Mouse (Mus musculus) CD4-positive, CD25-positive, alpha-beta regulatory T cell, adult 2 months (primary cell): ENCODE measurements around the gene Rab37.

ENCODE experiments used
- DNase-seq: peaks from one replicate; pipeline ENCODE4 v3.0.0-alpha.2; 2012; ENCODE audit warnings: low read depth, low spot score

The Rab37 gene

DNA sequence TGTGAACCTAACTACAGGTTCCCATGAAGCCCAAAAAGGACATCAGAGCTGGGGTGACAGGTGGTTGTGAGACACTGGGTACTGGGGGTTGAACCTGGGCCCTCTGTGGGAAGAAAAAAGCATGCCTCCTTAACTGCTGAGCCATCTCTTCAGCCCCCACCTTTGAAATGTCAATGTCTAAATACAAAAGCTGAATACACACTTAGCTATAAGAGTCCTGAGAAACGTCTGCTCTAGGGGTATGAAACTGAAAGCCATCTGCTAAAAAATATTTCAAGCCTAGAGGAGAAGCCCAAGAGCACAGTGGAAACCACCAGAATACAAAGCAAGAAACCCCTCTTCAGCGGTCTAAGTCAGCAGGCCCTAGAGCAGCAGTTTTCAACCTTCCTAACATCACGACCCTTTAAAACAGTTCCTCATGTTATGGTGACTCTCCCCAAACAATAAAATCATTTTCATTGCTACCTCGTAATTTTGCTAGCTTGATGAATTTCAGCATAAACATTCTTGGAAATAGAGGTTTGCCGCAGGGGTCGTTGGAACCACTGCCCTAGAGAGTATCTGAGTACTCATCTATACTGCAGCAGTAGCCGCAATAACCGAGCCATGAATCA is 40.6 kb downstream of the Rab37 start:
- DNase-seq = peak; percentile 18

DNA sequence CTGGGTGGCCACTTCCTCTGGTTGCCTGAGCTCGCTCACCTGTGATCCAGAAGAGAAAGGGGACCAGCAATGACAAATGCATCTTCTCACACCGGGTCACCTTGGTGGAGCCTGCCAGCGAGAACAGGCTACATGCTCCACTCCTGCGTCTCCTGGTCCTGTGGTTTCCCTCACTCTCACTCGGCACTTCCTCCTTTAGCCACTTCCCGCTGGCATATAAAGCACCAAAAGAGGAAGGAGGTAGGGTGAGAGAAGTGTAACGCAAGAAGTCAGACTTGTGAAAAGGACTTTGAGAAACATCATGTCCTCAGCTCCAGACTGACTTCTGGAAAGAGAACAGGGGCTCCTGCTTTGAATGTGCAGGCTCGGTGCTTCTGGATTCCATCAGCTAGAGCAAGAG is 42.6 kb downstream of the Rab37 start, which contains the start of gene Cd300lf:
TSS of gene Cd300lf (minus strand) at position 193 of the 400 bp plus-strand sequence.
- DNase-seq = peak; percentile 32

DNA sequence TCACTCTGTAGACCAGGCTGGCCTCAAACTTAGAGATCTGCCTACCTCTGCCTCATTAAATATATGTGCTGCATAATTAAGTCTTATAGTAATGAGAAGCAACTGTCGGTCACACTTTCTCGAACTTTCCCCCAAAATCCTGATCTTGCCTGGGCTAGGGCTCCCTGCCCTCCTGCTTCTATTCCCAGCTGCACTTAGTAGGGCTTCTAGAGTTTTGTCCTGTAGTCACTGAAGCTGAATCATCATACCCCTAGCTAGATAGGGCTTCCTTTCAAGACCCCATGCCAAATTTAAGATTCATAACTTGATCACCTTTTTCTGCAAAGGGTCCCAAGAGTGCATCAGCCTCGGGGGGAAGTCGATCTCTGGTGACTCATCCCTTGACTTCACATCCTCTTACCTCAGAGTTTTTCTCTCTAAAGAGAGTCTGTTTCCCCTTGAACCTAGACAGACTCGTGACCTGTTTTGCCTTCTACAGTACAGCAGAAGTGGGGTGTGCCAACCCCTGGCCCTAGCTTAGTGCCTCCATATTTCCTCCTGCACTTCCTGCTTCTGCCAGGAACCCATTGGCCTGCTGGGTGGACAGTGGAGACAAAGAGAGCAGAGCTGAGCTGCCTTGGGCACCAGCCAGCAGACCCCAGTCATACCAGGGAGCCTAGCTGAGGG is 47.5 kb downstream of the Rab37 start:
- DNase-seq = peak; percentile 44

DNA sequence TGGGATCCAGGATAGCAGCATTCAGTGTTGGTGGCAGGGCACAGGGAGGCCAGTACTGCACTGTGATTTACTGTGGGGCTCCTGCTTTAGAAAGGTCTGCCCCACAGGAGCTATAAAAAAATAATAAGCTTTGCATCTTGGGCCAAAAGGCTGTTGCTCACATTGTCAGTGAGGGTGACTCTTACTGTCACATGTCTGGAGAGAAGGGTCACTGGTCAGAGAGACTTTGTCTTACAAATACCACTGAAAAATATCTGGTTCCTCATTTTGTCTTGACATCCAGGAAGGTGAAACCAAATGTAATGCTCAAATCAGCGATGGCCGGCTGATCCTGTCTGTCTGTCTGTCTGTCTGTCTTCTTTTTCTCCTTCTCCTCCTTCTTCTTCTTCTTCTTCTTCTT is 50.7 kb downstream of the Rab37 start:
- DNase-seq = no peak

DNA sequence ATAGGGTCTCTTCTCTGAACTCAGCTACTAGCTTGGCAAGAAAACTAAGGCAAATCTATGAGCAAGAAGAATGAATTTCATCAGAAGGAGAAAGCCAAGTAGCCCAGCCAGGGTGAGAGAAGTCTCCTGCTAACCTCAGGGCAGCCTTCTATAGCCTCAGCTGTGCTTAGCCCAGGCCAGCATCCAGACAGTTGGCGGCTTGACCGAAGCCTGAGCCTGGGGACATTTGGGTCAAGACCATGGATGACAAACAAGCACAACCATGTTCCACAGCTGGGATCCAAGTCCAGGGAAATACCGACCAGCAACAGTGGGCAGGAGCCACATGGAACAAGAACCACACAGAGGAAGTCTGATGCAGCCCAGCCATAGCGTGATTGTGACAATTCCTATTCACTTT is 56.6 kb downstream of the Rab37 start:
- no peak for DNase-seq

DNA sequence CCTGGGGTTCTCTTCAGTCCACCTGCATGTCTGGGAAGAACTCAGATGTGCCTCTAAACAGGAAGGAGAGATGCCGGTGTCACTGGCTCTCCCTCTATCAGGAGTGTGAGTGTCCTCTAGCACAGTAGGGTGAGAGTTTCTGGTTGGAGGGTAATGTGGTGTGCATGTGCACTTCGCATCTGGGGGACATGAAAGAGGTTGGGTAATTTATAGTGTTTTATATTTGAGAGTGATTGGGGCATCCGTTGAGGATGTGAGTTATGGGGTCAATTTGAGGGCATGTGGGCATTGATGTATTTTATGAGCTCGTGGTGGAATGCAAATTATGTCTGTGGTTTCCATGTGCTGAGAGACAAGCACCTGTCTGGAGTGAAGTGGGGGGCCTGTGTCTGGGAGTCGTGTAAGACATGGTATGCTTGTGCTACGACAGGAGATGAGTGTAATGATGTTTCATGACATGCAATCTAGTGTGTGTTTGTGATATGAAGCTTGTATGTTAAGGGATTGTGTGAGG is 59.6 kb downstream of the Rab37 start:
- DNase-seq = peak; percentile 47

DNA sequence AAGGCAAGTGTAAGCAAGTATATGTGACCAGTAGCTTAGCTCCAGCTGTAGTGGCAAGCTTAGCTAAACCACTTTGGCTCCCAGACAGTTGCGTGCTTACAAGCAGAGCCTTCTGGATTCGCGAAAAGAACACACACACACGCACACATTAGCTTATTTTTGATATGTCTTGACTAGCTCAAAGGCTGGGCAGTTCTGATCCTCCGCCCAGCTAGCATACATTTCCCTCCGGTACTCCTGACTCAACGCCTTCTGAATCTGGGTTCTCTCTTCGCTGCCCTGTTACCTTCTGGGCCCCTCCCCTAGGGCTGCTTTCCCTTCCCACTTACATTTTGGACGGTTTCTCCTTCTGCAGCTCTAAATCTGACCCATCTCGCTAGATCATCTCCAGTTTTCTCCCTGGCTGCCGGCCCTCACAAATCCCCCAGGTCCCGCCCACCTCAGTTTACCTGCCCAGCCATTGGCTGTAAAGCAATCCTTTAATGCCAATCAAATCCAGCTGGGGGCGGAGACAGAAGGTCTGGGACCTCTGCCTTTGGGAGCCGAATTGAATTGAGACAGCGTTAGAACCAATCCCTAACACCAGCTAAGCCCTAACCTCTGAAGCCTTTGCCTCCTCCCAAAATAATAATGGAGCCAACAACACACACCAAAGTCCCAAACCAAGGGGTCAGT is 60.7 kb downstream of the Rab37 start:
- DNase-seq = peak; percentile 49

DNA sequence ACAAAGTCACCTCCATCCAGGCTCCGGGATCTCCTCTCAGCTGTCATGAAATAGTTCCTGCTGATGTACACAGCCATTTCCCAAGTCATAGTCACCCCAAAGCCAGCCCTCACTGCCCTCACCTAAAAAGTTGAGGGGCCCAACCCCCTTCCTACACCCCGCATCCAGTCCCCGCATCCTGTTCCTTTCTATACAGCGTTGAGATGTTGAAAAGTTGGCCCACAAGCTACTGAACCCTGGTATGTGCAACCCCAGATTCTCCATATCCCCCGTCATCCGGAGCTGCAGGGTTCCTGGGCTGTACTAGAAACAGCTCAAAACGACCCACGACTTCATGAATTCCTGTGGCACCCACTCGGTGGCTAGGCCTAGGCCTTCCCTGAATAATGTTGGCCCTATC is 61.9 kb downstream of the Rab37 start:
- peak; percentile 34 for DNase-seq

DNA sequence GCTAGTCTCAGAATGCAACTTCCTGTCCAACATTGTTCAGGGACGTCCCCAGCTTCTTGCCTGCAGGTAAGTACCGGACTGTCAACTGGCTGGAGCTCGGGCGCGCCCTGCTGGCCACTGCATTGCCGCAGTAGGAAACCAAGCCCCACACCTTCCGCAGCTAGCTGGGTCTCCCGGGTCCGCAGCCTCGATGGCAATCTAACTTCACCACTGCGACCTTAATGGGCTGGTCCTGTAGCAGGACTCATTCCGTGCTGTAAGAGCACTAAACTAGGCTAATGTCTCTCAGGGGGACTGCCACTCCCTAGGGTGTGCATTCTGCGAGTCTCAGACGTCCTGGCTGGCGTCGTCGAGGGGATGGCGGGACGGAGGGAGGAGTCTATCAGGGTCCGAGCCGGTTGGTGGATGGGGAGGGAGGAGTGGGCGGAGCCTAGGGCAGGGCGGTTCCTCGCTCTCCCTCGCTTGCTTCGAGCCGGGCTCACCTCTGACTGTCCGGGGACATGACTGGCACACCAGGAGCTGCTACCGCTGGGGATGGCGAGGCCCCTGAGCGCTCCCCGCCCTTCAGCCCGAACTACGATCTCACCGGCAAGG is 62.6 kb downstream of the Rab37 start:
- peak; percentile 97 for DNase-seq

DNA sequence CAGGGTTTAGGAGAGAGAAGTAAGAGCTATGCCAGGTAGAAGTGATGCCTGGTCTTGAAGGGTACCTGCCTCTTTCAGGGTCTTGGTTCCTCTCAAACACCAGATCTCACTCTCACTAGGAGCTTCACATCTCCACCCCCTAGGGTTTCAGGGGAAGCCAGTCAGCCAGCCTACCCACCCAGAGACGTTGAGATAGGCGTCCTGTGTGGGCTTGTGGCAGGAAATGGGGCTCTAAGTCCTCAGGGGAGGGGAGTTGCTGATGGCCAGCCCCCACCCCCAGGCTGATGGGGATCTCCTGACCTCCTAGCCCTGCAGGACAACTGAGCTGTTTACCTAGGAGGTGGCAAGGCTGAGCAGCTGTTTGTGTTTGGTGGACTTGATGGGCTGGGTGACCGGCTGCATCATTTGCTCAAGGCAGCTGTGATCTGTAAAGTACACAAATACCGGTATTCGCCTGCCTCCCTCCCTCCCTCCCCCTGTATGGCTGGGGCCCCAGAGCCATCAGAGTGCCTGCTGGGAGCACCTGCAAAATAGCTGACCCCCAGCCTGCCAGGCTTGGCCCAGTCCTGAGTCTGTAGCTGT is 63.9 kb downstream of the Rab37 start:
- DNase-seq = peak; percentile 63

DNA sequence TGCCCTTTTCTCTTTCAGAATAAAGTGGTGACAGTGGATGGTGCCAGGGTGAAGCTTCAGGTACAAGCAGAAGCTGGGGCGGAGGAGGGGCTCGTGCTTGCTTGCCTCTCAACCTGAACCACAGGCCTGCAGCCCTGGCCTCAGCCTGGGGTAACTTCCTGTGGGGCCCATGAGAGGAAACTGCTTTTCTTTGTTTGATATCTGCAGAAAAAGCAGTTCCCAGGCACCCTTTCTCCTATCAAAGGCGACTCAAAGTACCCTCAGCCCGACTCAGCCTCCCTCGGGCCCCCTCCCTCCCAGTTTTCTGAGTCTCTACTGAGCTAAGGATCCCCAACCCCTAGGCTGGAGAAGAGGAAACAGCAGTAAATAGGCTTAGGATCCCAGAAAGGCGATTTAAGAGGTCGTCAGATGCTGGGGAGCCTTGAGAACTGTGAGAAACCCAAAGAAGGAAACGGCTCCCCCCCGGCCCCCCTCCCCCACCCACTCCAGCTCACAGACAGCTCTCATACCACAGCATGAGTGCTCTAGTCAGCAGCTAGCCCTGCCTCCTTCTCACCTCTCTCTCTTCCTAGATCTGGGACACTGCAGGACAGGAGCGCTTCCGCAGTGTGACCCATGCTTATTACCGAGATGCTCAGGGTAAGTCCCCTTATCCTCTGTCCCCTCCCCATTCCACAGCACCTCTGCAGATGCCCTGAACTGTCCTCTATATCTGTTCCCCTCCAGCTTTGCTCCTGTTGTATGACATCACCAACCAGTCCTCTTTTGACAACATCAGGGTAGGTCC is 66.9 kb downstream of the Rab37 start:
- peak; percentile 84 for DNase-seq

DNA sequence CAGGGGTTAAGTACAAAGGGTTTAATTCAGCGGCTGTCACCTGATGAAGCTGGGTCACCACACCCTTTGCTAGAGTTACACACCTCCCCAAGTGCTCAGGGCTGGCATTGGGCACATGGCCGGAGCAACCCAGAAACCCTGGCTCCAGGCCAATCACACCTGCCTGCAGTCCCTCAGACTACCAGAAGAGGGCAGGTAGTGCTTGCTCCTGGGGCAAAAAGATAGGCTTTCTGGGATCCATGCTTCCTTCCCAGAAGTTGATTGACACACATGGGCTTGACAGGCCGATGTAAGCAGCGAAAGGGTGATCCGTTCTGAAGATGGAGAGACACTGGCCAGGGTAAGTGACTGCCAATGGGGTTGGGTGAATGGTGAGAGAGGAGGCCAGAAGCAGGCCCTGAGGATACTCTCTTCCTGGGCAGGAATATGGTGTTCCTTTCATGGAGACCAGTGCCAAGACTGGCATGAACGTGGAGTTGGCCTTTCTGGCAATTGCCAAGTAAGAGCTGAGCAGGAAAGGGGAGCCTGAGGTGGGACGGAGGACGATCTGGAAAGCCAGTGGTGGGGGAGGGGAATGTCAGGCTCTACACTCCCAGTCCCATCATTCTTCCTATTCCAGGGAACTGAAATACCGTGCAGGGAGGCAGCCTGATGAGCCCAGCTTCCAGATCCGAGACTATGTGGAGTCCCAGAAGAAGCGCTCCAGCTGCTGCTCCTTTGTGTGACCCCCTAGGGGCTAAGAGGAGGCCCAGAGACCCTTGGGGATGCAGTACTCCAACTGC is 69.0 kb downstream of the Rab37 start:
- peak; percentile 77 for DNase-seq

DNA sequence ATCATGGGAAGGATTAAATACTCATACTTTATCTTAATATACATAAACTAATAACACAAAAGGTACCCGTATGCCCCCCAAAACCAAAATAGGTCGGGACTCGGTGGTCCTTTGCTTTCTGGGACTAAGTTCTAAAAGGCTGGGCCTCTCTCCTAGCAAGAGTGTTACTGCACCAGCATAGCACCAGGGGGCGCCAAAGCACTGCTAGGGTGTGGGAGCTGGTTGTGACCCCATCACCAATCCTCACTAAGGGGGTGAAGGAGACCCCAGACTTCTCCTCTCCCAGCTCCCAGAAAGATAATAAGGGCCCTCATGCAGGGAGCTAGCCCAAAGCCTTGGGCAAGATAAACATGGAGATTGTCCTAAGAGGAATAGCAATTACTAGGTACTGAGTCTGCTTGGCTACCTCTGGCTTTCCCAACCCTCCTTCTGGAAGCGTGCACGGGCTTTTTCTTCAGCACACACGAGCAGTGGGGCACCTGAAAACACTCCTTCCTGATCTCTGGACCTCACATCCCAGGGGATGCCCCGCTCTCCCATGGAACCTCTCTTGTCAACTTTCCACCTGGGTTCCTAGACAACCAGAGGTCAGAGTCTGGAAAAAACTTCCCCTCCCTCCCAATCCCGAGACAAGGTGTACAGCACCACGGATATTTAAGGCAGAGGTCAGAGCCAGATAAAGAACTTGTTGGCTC is 69.8 kb downstream of the Rab37 start:
- DNase-seq = peak; percentile 88

DNA sequence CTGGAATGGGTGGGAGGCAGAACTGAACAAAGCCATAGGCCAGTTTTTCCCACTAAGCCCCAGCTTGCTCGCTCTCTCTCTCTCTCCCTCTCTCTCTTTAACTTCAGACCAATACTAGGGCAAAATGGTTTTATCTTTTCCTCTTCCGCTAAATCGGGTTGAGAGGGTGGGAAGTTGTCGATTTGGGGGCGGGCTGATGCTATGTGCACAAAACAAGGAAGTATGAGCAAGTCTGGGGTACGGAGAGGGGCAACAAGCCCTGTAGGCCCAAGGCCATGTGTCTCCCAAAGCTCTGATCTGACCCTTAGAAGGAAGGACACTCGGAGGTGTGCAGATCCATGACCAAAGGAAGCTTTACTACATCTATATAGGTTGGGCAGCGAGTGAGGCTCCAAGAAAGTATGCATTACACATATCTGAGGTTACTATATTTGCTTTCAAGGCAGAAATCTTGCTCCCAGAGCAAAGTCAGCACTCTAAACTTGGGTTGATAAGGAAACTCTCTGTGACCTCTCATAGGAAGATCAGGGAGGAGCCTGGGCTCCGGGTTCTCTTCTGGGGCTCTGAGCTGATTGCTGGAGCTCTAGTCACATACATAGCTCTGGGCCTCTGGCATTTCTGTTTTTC is 70.5 kb downstream of the Rab37 start:
- DNase-seq = peak; percentile 64

DNA sequence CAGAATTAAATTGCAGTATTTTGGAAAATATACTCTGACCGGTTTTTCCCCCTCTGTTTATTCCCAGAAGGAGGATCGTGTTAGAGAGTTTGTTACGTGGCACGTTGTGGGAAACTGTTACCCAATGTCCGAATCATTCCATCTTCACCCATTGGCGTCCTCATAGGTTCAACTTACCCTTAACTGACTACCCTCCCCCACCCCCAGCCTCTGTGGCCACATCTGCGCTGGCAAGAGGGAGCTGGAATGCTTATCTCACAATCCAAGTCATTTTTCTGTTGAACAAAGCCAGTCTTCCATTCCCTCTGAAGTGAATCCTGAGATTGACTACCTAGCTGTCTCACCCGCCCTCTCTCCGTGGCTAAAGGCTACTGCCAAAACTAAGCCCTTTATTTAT is 71.0 kb downstream of the Rab37 start:
- peak; percentile 21 for DNase-seq

DNA sequence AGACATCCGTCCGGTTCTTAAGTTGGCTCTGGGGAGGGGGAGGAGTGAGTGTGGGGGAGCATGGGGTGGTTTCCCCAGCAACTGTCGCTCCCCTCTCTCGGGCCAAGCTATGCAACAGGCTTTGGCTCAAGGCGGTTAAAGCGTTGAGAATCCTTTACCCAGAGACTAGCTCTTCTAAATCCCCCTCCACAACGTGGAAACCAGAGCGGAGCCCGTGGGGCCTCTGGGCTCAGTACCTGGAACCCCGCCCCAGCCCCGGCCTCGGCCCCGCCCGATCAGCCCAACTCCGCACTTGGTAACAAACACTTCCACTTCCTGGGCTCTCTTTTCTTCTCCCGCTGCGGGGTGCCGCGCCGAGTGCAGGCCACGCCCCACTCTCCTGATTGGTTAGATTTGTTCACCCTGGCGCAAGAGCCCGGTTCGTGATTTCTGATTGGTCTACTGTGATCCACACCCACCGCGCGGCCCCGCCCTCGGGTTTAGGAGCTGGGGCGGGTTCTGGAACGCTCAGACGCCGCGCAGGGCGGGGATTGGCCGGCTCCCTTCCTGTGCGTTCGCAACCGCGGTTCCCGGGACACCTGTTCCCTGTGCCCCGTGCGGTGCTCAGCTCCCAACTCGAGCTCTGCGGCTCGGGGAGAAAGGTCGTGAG is 71.7 kb downstream of the Rab37 start, which contains the start of gene Slc9a3r1:
TSS of gene Slc9a3r1 (plus strand) at position 510 of the 649 bp plus-strand sequence.
- peak; percentile 100 for DNase-seq

DNA sequence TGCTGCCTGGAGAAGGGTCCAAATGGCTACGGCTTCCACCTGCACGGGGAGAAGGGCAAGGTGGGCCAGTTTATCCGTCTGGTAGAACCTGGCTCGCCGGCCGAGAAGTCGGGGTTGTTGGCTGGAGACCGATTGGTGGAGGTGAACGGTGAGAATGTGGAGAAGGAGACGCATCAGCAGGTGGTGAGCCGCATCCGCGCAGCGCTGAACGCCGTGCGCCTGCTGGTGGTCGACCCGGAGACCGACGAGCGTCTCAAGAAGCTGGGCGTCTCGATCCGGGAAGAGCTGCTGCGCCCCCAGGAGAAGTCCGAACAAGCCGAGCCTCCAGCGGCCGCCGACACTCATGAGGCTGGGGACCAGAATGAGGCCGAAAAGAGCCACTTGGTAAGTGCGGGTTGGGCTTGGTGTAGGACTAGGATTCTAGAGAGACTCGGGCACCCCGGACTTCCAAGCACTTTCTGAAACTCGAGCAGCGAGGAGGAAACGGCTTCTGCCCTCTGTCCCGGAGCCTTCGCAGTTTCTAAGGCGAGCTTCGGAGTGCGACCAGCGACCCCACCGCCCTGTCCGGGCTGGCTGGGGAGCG is 72.4 kb downstream of the Rab37 start:
- peak; percentile 79 for DNase-seq

DNA sequence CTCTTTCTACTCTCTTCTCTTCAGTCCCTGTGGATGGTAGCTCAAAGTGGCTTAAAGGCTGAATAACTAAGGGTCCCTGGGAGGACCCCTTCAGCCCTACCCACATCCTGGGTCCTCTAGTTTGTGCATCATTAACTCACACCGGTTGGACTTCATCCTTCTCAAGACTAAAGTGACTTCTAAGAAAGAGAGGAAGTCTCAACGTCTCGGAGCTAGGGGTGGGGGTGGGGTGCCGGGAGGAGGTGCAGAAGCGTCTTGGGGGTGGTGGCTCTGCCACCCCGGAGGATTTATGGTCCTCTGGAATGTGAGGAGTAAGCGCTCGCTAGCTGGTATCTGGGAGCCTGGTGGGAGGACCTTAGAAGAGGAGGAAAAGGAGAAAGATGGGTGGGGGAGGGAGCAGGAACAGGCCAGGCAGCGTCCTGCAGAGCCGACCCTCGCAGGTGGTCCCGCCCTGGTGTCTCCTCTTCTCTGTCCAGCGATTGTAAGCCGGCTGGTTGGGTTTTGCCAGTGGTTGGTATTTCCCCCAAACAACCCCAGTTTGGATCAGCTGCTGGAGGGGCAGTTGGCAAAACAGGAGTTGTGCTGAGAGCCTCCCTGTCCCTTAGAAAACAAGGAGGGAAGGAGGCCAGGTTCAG is 73.2 kb downstream of the Rab37 start:
- DNase-seq = peak; percentile 64
